Mouse (Mus musculus) G1E (cell line): ENCODE measurements around the gene Ndufs5.

Experiments
- CTCF ChIP-seq: IDR thresholded peaks from 2 replicates; pipeline ENCODE4 v1.5.1; 2012; ENCODE audit warnings: low read depth, low read length, inconsistent platforms, mixed read lengths
- GATA1 ChIP-seq: IDR thresholded peaks from 2 replicates; pipeline ENCODE4 v1.6.1; 2012; ENCODE audit warnings: borderline replicate concordance, low read length, inconsistent platforms, mixed read lengths
- TAL1 ChIP-seq: conservative IDR thresholded peaks from 2 replicates; pipeline ENCODE4 v1.6.1; 2012; ENCODE audit warnings: low read depth, low read length, inconsistent platforms, mixed read lengths

GRCm38 (mm10) chr4:123742891-123743290 lies 24.9 kb upstream of the Ndufs5 start:
- TF ChIP-seq CTCF (no peak), GATA1 (no peak), TAL1 (no peak)
